Mouse (Mus musculus) cerebellum, adult 2 months (tissue): ENCODE data around the gene Pfkfb4.

Experiments
- CTCF ChIP-seq: fragments of 200-500 bp; IDR thresholded peaks from 2 replicates; pipeline ENCODE4 v1.5.1; 2011; ENCODE audit warnings: low read depth, mild to moderate bottlenecking, control low read depth, low read length, moderate library complexity, borderline replicate concordance; ENCODE audit not compliant: insufficient read depth
- POLR2A ChIP-seq: fragments of 200-500 bp; IDR thresholded peaks from 2 replicates; pipeline ENCODE4 v1.6.1; 2011; ENCODE audit warnings: low read length, control low read depth, borderline replicate concordance; ENCODE audit not compliant: insufficient read depth

DNA sequence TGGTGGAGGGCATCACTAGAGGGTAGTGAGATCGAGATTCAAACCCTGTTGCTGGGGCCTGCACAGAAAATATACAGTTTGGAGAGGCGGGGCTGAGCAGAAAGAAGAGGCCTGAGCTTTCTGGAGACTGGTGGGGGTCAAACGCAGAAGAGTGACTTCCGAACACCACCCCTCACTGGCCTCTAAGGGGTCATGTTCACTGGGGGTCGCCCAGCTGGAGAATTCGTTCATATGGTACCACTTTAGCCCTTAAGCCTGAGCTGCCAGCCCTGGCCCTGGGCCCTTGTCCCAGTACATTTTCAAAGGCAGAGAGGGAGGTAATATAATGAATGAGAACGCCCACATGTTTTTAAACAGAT lies 1.1 kb upstream of the Pfkfb4 start:
- no peak for TF ChIP-seq POLR2A
- TF ChIP-seq CTCF, result no peak
